Mouse (Mus musculus) stomach, embryonic 15.5 days (tissue): ENCODE results near the gene Ank2. TPM values are rescaled to one million over a fixed set of nuclear protein-coding genes. Genes with fewer than 3 reads are reported as not detected.

Experiments used
- ATAC-seq: fragments of 200-750 bp; cut with Nextera tagmentation; 2 replicates; pipeline ENCODE4 v1.8.0; 2017; ENCODE audit warnings: low read depth, moderate number of reproducible peaks, moderate TSS enrichment; ENCODE audit not compliant: insufficient read depth, low FRiP score
- H3K27ac ChIP-seq: fragments of 300-500 bp; sonication (generic); 2 replicates; pipeline ENCODE4 v1.5.1; 2015; ENCODE audit warnings: mild to moderate bottlenecking, inconsistent platforms
- H3K27me3 ChIP-seq: fragments of 300-500 bp; sonication (generic); replicated peaks from 2 replicates; pipeline ENCODE4 v1.6.1; 2015; ENCODE audit warnings: inconsistent platforms
- H3K36me3 ChIP-seq: fragments of 300-500 bp; sonication (generic); 2 replicates; pipeline ENCODE4 v1.6.1; 2015; ENCODE audit warnings: inconsistent platforms
- H3K4me1 ChIP-seq: fragments of 300-500 bp; sonication (generic); 2 replicates; pipeline ENCODE4 v1.6.1; 2015; ENCODE audit warnings: inconsistent platforms
- H3K4me2 ChIP-seq: fragments of 300-500 bp; sonication (generic); 2 replicates; pipeline ENCODE4 v1.6.1; 2015; ENCODE audit warnings: mild to moderate bottlenecking, inconsistent platforms
- H3K4me3 ChIP-seq: fragments of 300-500 bp; sonication (generic); replicated peaks from 2 replicates; pipeline ENCODE4 v1.5.1; 2015; ENCODE audit warnings: inconsistent platforms
- H3K9ac ChIP-seq: fragments of 300-500 bp; sonication (generic); 2 replicates; pipeline ENCODE4 v1.6.1; 2015; ENCODE audit warnings: inconsistent platforms
- H3K9me3 ChIP-seq: fragments of 300-500 bp; sonication (generic); 2 replicates; pipeline ENCODE4 v1.6.1; 2016; ENCODE audit warnings: inconsistent platforms
- WGBS: fragments of 180-500 bp; shearing (Covaris S2); methylation state at CpG from one replicate; pipeline ENCODE4 v1.1.7; 2015; 5-methylcytosine and 5-hydroxymethylcytosine counted together
- polyA plus RNA-seq: library from polyadenylated mRNA; unstranded; fragments of >200 nt; fragmentation: Nextera tagmentation; extraction: Ambion mirVana; gene quantifications from 2 replicates; pipeline ENCODE4 v1.2.1, GENCODE M21; 2015

Gene Ank2
- polyA plus RNA-seq, 1 experiment from 2014 or later: 32.2 TPM

DNA sequence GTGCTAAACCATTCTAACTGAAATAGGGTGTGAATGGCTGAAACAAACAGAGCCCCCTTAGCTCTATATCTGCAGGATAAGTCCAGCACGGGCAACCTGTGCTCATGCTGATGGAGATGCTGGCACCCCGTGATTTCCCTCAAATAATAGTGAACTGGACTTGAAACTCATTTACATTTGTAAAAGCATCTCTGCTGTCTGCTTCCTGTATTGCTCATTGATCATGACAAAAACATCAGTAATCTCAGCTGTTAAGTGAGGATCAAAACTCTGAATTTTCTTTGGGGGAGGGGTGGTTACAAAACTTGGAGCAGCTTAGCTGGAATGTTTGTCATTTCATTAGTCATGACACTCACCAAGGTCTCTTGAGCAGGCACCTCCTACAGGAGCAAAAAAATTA, 533.4 kb downstream of the Ank2 start:
- Histone ChIP-seq H3K4me3 (no peak overlapping the region), H3K4me1 (no peaks in the 10 kb centered on the region), H3K9me3 (no peaks in the 10 kb centered on the region), H3K27ac (no peak overlapping the region), H3K4me2 (no peak overlapping the region), H3K27me3 (no peaks in the 10 kb centered on the region), H3K36me3 (no peaks in the 10 kb centered on the region), H3K9ac (no peak overlapping the region)
- ATAC-seq: no peak
- 77% methylated on average over 2 of the region's 2 CpGs for WGBS

DNA sequence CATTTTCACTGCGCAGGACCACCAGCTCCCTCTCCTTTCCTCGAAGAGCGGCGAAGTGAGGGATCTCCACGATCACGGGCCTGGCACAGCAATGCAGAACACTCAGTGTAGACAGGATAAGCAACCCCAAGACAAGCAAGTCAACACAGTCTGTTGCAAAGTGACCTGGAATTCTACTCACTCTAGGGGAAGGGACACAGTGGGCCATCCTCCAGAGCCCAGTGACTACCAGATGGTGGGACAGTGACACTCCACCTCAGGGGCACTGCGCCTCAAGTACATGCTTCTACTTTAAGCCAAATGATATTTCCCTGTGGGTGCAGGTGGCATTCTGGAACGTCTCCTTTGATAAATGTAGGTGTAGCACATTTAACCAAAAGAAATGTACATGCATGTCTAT, 536.8 kb downstream of the Ank2 start:
- Histone ChIP-seq H3K4me1 (no peaks in the 10 kb centered on the region), H3K4me3 (no peak overlapping the region), H3K36me3 (no peaks in the 10 kb centered on the region), H3K4me2 (no peak overlapping the region), H3K27me3 (no peaks in the 10 kb centered on the region), H3K9me3 (no peaks in the 10 kb centered on the region), H3K27ac (no peak overlapping the region), H3K9ac (no peak overlapping the region)
- no peak for ATAC-seq
- 93% methylated on average over 8 of the region's 8 CpGs for WGBS

DNA sequence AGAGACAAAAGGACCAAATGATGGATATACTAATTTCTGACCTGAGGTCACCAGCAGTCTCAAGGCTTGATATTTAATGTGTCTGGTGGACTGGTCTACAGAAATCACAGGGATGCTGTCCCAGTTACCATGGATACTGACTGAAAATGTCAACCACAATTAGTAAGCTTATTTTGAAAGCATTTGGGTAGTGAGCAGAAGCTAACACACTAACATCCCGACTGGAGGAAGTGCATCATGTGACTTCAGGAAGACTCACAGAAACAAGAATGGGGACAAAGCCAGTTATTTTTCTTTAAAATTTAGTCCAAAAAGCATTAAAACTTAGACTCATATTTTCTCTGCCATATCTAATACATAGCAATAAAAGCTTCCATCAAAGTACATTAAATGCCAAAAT, 546.5 kb downstream of the Ank2 start:
- Histone ChIP-seq H3K4me3 (no peak overlapping the region), H3K27me3 (no peaks in the 10 kb centered on the region), H3K4me1 (no peaks in the 10 kb centered on the region), H3K36me3 (no peaks in the 10 kb centered on the region), H3K9ac (no peak overlapping the region), H3K4me2 (no peak overlapping the region), H3K27ac (no peak overlapping the region), H3K9me3 (no peaks in the 10 kb centered on the region)
- ATAC-seq: no peak
- WGBS: 40% methylated on average over 1 of the region's 1 CpGs

DNA sequence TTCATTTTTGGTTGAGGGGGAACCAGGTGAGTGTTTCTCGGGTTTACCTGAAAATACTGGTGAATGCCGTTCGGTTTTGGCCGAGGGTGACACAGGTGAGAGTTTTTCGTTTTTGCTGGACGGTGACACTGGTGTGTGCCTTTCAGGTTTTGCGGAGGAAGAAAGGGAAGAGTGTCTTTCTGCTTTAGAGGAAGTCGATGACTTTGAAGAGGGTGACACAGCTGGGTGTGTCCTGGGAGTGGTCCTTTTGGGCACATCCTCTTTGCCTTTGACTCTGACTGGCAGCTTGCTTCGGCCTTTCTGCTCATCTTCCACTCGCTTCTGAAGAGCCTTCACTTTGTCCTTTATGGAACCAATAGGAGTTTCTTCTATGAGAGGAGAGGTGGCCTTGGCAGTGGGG, 552.6 kb downstream of the Ank2 start:
- peaks cover 4% of the 10 kb centered on the region; the same call in 1 of the 2 replicates for H3K36me3 ChIP-seq
- no peaks in the 10 kb centered on the region for H3K27me3 ChIP-seq
- 94% methylated on average over 10 of the region's 10 CpGs for WGBS
- H3K4me3 ChIP-seq: no peak overlapping the region
- no peak for ATAC-seq
- no peak overlapping the region for H3K9ac ChIP-seq
- H3K9me3 ChIP-seq: no peaks in the 10 kb centered on the region
- H3K4me1 ChIP-seq: no peaks in the 10 kb centered on the region
- no peak overlapping the region for H3K27ac ChIP-seq
- no peak overlapping the region for H3K4me2 ChIP-seq

DNA sequence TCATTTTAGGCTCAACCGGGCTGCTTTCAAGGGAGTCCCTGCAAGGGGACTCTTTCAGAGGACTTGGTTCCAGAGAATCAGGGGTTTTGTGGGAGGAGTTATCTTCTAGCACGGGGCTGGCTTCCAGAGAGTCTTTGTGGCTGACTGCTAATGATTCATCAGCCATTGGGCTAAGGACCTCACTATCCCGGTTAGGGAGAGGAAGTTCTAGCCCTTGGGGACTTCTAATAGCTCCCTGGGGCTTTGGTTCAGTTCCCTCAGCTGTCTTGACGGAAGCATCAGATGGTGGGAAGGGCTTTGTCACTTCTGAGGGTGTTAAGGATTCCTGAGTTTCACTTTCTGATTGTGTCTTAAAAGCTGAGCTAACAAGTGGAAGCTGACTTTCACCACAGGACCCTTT, 554.3 kb downstream of the Ank2 start:
- WGBS: 43% methylated on average over 4 of the region's 4 CpGs
- Histone ChIP-seq H3K27ac (no peak overlapping the region), H3K4me2 (no peak overlapping the region), H3K4me3 (no peak overlapping the region), H3K4me1 (no peaks in the 10 kb centered on the region), H3K9ac (no peak overlapping the region), H3K9me3 (no peaks in the 10 kb centered on the region), H3K36me3 (peaks cover 4% of the 10 kb centered on the region; the same call in 1 of the 2 replicates), H3K27me3 (no peaks in the 10 kb centered on the region)
- ATAC-seq: no peak

DNA sequence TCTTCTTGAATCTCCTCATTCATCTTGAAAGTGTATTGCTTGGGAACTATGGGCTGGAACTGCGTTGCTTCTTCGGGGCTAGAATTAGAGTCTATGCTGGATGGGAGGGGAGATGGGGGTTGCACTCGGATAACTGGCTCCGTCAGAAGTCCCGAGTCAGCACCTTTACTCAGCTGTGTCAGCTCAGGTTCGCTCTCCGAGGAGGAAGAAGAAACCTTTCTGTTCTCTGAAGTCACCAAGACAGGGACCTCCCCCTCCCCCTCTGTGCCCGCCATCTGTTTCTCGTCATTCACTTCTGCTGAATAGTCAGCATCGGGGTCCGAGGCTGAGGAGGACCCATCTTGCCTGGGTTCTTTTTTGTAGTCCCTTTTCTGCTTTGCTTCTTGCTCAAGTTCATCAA, 555.1 kb downstream of the Ank2 start:
- no peaks in the 10 kb centered on the region for H3K27me3 ChIP-seq
- H3K4me2 ChIP-seq: no peak overlapping the region
- H3K9me3 ChIP-seq: no peaks in the 10 kb centered on the region
- H3K4me1 ChIP-seq: no peaks in the 10 kb centered on the region
- no peak overlapping the region for H3K4me3 ChIP-seq
- ATAC-seq: no peak
- no peak overlapping the region for H3K27ac ChIP-seq
- H3K9ac ChIP-seq: no peak overlapping the region
- peaks cover 4% of the 10 kb centered on the region; the same call in 1 of the 2 replicates for H3K36me3 ChIP-seq
- WGBS: 78% methylated on average over 11 of the region's 11 CpGs

DNA sequence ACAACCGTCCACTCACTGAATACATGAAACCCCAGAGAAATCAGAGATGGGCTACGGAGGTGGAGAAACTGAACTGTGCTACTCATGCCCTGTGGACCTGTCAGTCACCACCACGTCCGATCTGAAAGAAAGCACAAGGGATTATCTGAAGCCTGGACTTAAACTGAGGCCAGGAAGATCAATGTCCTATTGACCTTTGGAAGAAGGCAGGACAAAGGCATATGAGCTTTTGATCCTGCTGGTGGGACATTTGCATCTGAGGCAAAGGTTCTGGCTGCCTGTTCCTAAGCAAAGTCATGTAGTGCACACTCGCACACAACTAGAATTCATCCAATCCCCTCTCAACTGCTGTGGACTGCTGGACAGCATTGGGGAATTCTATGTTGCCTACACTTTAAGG, 558.7 kb downstream of the Ank2 start:
- no peak overlapping the region for H3K9ac ChIP-seq
- ATAC-seq: no peak
- H3K36me3 ChIP-seq: 0 out of 2 replicates have a peak, but pooled peaks cover 4% of the 10 kb centered on the region
- H3K4me3 ChIP-seq: no peak overlapping the region
- no peak overlapping the region for H3K27ac ChIP-seq
- no peak overlapping the region for H3K4me2 ChIP-seq
- H3K4me1 ChIP-seq: no peaks in the 10 kb centered on the region
- 82% methylated on average over 5 of the region's 5 CpGs for WGBS
- H3K27me3 ChIP-seq: no peaks in the 10 kb centered on the region
- no peaks in the 10 kb centered on the region for H3K9me3 ChIP-seq

DNA sequence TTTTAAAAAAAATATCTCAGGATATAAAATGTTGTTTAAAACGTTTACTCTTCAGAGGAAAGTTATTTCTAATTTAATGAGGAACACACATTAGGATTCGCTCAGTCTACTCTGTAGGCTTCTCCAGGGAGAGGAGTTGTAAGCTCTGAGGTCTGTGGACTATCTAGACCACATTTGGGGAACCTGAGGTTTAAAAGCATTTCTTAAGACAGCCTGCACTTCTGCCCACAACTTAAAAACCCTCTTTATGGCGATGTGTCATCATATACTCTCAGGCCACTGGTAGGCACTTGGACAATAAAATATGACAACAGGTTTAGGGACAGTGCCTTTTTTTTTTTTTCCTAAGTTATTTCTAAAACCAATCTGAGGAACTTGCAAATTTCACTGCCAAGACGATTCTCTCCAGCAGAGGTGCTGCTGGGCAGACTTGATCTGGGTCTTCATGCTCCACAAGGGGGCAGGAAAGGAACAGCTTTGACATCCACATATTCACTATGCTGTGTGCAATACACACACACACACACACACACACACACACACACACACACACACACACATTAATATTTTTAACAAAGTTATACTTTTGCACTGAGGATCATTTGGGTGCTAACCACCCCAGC, 567.2 kb downstream of the Ank2 start:
- Histone ChIP-seq H3K36me3 (0 out of 2 replicates have a peak, but pooled peaks cover 3% of the 10 kb centered on the region), H3K27me3 (no peaks in the 10 kb centered on the region), H3K27ac (no peak overlapping the region), H3K9ac (no peak overlapping the region), H3K4me2 (no peak overlapping the region), H3K9me3 (no peaks in the 10 kb centered on the region), H3K4me3 (no peak overlapping the region), H3K4me1 (no peaks in the 10 kb centered on the region)
- 74% methylated on average over 4 of the region's 4 CpGs for WGBS
- no peak for ATAC-seq

DNA sequence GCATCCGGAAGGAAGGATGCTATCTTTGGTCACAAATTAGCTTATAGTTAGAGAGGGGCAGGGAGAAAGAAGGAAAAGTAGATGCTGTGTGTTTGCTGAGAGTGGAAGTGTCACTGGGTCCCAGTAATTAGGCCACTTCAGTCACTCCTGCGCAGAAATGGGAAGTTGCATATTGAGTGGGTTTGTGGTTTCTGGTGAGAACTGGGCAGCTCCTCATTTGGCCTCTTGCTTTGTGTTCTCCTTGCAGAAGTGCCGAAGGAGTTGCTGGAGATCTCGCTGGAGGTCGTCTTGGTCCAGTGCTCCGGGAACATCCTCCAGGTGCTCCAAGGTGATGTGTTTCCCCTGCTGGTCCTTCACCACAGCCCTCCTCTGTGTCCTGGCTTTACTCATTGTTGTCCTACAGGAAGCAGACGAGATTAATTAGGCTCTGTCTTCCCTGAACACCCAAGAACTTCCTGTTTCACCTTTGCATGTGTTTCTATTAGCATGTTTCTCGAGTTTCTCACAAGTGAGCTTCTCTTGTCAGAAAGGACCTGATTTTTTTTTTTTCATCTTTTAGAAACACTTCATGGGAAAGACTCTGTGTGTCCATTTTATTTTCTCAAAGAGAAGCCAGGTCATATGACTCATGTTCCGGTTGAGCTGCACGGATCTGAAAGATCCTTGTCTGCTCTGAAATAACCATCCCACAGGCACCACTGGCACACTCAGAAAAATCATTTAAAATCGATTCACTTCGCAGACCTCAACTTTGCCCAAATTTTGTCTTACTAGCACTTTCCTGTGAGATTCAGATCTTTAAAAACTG, 575.4 kb downstream of the Ank2 start:
- no peaks in the 10 kb centered on the region for H3K9me3 ChIP-seq
- H3K4me1 ChIP-seq: no peaks in the 10 kb centered on the region
- H3K4me2 ChIP-seq: no peak overlapping the region
- no peak for ATAC-seq
- no peaks in the 10 kb centered on the region for H3K27me3 ChIP-seq
- no peak overlapping the region for H3K27ac ChIP-seq
- H3K4me3 ChIP-seq: no peak overlapping the region
- no peaks in the 10 kb centered on the region for H3K36me3 ChIP-seq
- no peak overlapping the region for H3K9ac ChIP-seq
- 72% methylated on average over 12 of the region's 12 CpGs for WGBS

DNA sequence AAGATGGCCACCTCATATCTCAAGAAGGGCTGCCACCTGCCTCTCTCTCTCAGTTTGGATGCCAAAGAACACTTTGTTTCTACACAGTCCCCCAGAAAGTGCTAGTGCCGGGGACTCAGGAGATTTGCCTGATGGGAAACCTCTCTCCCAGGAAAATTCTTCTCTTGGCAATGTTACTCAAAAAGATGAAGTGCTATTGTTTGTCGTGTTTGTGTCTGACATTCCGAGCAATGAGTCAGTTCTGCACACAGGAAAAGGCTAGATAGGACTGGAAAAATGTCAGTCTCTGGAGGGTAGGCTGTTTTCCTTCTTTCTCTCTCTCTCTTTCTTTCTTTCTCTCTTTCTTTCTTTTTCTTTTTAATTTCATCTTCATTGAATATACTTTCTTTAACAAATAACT, 577.2 kb downstream of the Ank2 start:
- Histone ChIP-seq H3K4me2 (no peak overlapping the region), H3K36me3 (no peaks in the 10 kb centered on the region), H3K4me1 (no peaks in the 10 kb centered on the region), H3K4me3 (no peak overlapping the region), H3K9me3 (no peaks in the 10 kb centered on the region), H3K27ac (no peak overlapping the region), H3K9ac (no peak overlapping the region), H3K27me3 (no peaks in the 10 kb centered on the region)
- WGBS: 52% methylated on average over 3 of the region's 3 CpGs
- ATAC-seq: no peak

DNA sequence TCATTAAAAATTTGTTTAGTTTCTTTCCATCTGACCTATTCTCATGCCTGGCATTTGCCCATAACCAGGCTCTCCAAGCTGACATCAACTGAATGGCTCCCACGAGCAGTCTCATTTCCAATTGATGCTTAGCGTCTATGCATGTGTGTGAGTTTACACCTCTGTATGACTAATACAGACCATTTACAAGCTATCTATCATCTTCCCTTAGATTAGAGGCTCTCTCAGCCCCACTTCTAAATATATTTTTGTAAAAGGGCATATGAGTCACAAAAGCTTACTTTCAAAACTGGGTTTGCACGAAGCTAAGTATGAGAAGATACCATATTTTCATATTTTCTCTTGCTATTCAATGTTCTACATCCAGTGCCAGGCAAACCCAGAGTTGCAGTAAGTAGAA, 578.9 kb downstream of the Ank2 start:
- H3K4me1 ChIP-seq: no peaks in the 10 kb centered on the region
- H3K9ac ChIP-seq: no peak overlapping the region
- WGBS: 71% methylated on average over 3 of the region's 3 CpGs
- no peak overlapping the region for H3K4me2 ChIP-seq
- H3K4me3 ChIP-seq: no peak overlapping the region
- H3K36me3 ChIP-seq: no peaks in the 10 kb centered on the region
- H3K27me3 ChIP-seq: no peaks in the 10 kb centered on the region
- H3K9me3 ChIP-seq: no peaks in the 10 kb centered on the region
- H3K27ac ChIP-seq: no peak overlapping the region
- no peak for ATAC-seq

DNA sequence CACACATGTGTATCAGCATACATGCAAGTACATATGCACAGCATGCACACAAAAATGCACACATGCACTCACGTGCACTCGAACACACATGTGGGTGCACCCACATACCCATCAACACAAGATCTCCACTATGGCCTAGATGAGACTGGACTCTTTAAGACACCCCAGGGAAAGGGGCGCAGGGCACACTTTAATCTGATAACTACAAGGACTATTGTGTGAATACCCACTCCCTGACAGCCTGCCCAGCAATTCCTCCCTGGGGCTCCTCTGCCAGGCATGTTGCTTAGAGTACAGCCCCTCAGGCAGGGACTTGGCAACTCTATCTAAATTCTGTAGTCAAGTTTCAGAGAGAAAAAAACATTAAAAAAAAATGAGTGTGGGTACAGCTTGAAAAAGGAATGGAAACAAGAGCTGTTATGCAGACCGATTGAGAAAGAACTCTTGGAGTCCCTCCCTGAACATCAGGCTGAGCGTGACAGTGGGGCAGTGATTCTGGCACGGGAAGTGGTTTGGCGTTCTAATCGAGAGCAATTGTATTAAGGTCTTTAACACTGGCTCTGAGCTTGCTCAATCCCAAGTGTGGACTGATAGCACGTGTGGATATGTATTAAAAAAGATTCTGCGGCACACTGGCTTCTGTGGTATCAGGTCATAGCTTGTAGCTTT, 580.2 kb downstream of the Ank2 start:
- Histone ChIP-seq H3K4me1 (no peaks in the 10 kb centered on the region), H3K9ac (no peak overlapping the region), H3K27me3 (no peaks in the 10 kb centered on the region), H3K27ac (no peak overlapping the region), H3K4me3 (no peak overlapping the region), H3K9me3 (no peaks in the 10 kb centered on the region), H3K4me2 (no peak overlapping the region), H3K36me3 (no peaks in the 10 kb centered on the region)
- ATAC-seq: no peak
- 85% methylated on average over 10 of the region's 10 CpGs for WGBS
